Mouse (Mus musculus) thymus, adult 2 months (tissue): ENCODE measurements around the gene Nubp1. TPM values are rescaled to one million over a fixed set of nuclear protein-coding genes. Genes with fewer than 3 reads are reported as not detected.

Experiments
- DNase-seq: peaks from one replicate; pipeline ENCODE4 v3.0.0; 2021
- H3K27ac ChIP-seq: fragments of 200-500 bp; 2 replicates; pipeline ENCODE4 v1.5.1; 2012; ENCODE audit warnings: low read length, control low read depth; ENCODE audit not compliant: control insufficient read depth, insufficient read depth
- H3K27me3 ChIP-seq: fragments of 200-500 bp; 2 replicates; pipeline ENCODE4 v1.6.1; 2012; ENCODE audit warnings: mild to moderate bottlenecking, low read length, moderate library complexity, mixed read lengths; ENCODE audit not compliant: control insufficient read depth, insufficient read depth
- H3K36me3 ChIP-seq: fragments of 200-500 bp; 2 replicates; pipeline ENCODE4 v1.6.1; 2012; ENCODE audit warnings: mild to moderate bottlenecking, low read length, moderate library complexity; ENCODE audit not compliant: control insufficient read depth, insufficient read depth
- H3K4me1 ChIP-seq: fragments of 200-500 bp; replicated peaks from 2 replicates; pipeline ENCODE4 v1.6.1; 2012; ENCODE audit warnings: low read length; ENCODE audit not compliant: control insufficient read depth, insufficient read depth
- H3K4me3 ChIP-seq: fragments of 200-500 bp; 2 replicates; pipeline ENCODE4 v1.5.1; 2012; ENCODE audit warnings: mild to moderate bottlenecking, low read length, control low read depth, moderate library complexity; ENCODE audit not compliant: control insufficient read depth, insufficient read depth
- CTCF ChIP-seq: fragments of 200-500 bp; IDR thresholded peaks from 2 replicates; pipeline ENCODE4 v1.5.1; 2012; ENCODE audit warnings: mild to moderate bottlenecking, control low read depth, low read length, moderate library complexity, borderline replicate concordance; ENCODE audit not compliant: control insufficient read depth, poor library complexity, insufficient read depth; ENCODE audit errors: extremely low read depth
- POLR2A ChIP-seq: fragments of 200-500 bp; IDR thresholded peaks from 2 replicates; pipeline ENCODE4 v1.6.1; 2012; ENCODE audit warnings: mild to moderate bottlenecking, low read length, control low read depth, moderate library complexity; ENCODE audit not compliant: control insufficient read depth, poor library complexity, insufficient read depth; ENCODE audit errors: extremely low read depth
- WGBS: fragments of 180-500 bp; shearing (Covaris S2); methylation state at CpG from one replicate; pipeline ENCODE4 v1.1.7; 2018; 5-methylcytosine and 5-hydroxymethylcytosine counted together
- polyA plus RNA-seq: library from polyadenylated mRNA; depleted of rRNA; stranded (reverse); fragments of >200 nt; gene quantifications from 2 replicates; pipeline ENCODE4 v1.2.3, GENCODE M21; 2012

Nubp1 gene
- polyA plus RNA-seq, 1 experiment: 67.4 TPM

- H3K36me3 ChIP-seq: no peaks in the 10 kb centered on the region
- no peak for DNase-seq
- H3K27me3 ChIP-seq: no peaks in the 10 kb centered on the region
- 94% methylated on average over 12 of the region's 12 CpGs for WGBS
- no peak for TF ChIP-seq POLR2A
- no peak for TF ChIP-seq CTCF
- no peak overlapping the region for H3K27ac ChIP-seq
- H3K4me3 ChIP-seq: no peak overlapping the region
- peaks cover 7% of the 10 kb centered on the region for H3K4me1 ChIP-seq
Observed at GRCm38 (mm10) chr16:10385261-10385660, 26.5 kb upstream of the Nubp1 start.

GRCm38 (mm10) chr16:10388634-10389365, 22.9 kb upstream of the Nubp1 start:
- H3K4me3 ChIP-seq: no peak overlapping the region
- H3K27me3 ChIP-seq: no peaks in the 10 kb centered on the region
- DNase-seq: no peak
- TF ChIP-seq CTCF (no peak), POLR2A (no peak)
- no peak overlapping the region for H3K27ac ChIP-seq
- peaks cover 12% of the 10 kb centered on the region for H3K4me1 ChIP-seq
- WGBS: 97% methylated on average over 6 of the region's 6 CpGs
- H3K36me3 ChIP-seq: no peaks in the 10 kb centered on the region

GRCm38 (mm10) chr16:10392587-10392986, 19.2 kb upstream of the Nubp1 start:
- Histone ChIP-seq H3K27me3 (no peaks in the 10 kb centered on the region), H3K27ac (peak overlapping the region; percentile 37), H3K36me3 (no peaks in the 10 kb centered on the region), H3K4me1 (peaks cover 6% of the 10 kb centered on the region), H3K4me3 (no peak overlapping the region)
- TF ChIP-seq CTCF: no peak
- TF ChIP-seq POLR2A: no peak
- 22% methylated on average over 9 of the region's 9 CpGs for WGBS
- peak; percentile 28 for DNase-seq

- 51% methylated on average over 37 of the region's 37 CpGs for WGBS
- Histone ChIP-seq H3K27ac (no peak within 1 kb of the TSS), H3K36me3 (no peaks in the 10 kb centered on the region), H3K4me1 (peaks cover 6% of the 10 kb centered on the region), H3K4me3 (no peak within 1 kb of the TSS), H3K27me3 (no peaks in the 10 kb centered on the region)
- DNase-seq: peak; percentile 43
- TF ChIP-seq CTCF: peak; percentile 76
- TF ChIP-seq POLR2A: no peak
Observed at GRCm38 (mm10) chr16:10394699-10395540, 16.8 kb upstream of the Nubp1 start, which contains the start of gene Tekt5. Gene Tekt5 (minus strand): TSS chr16:10395490.

- H3K27ac ChIP-seq: no peak overlapping the region
- H3K36me3 ChIP-seq: no peaks in the 10 kb centered on the region
- no peak for DNase-seq
- 83% methylated on average over 5 of the region's 5 CpGs for WGBS
- TF ChIP-seq CTCF (no peak), POLR2A (no peak)
- H3K4me3 ChIP-seq: no peak overlapping the region
- no peaks in the 10 kb centered on the region for H3K27me3 ChIP-seq
- no peaks in the 10 kb centered on the region for H3K4me1 ChIP-seq
Observed at GRCm38 (mm10) chr16:10398755-10399154, 13.0 kb upstream of the Nubp1 start.

GRCm38 (mm10) chr16:10399160-10399559, 12.6 kb upstream of the Nubp1 start:
- Histone ChIP-seq H3K4me1 (no peaks in the 10 kb centered on the region), H3K36me3 (no peaks in the 10 kb centered on the region), H3K27ac (no peak overlapping the region), H3K27me3 (no peaks in the 10 kb centered on the region), H3K4me3 (no peak overlapping the region)
- peak; percentile 85 for DNase-seq
- TF ChIP-seq CTCF (peak; percentile 59; the same call in 1 of the 2 replicates), POLR2A (no peak)
- WGBS: 36% methylated on average over 7 of the region's 7 CpGs
